Mouse (Mus musculus) limb, embryonic 14.5 days (tissue): Measurements from ENCODE around the gene Lnx2. TPM values are rescaled to one million over a fixed set of nuclear protein-coding genes. Genes with fewer than 3 reads are reported as not detected.

Source experiments
- ATAC-seq: fragments of 200-750 bp; cut with Nextera tagmentation; 2 replicates; pipeline ENCODE4 v1.8.0; 2017; ENCODE audit warnings: low read depth, moderate number of reproducible peaks, moderate TSS enrichment; ENCODE audit not compliant: low FRiP score
- DNase-seq: peaks from one replicate; pipeline ENCODE4 v3.0.0-alpha.2; 2015; ENCODE audit warnings: low spot score
- H3K27ac ChIP-seq: fragments of 300-500 bp; sonication (generic); replicated peaks from 2 replicates; pipeline ENCODE4 v1.5.1; 2014; ENCODE audit warnings: low read depth, mild to moderate bottlenecking, low read length, moderate library complexity, mixed read lengths
- H3K27me3 ChIP-seq: fragments of 300-500 bp; sonication (generic); 2 replicates; pipeline ENCODE4 v1.6.1; 2014; ENCODE audit warnings: low read length, mixed read lengths; ENCODE audit not compliant: control insufficient read depth, insufficient read depth
- H3K36me3 ChIP-seq: fragments of 300-500 bp; sonication (generic); 2 replicates; pipeline ENCODE4 v1.6.1; 2014; ENCODE audit warnings: mild to moderate bottlenecking, low read length, moderate library complexity, mixed read lengths; ENCODE audit not compliant: control insufficient read depth, insufficient read depth
- H3K4me1 ChIP-seq: fragments of 300-500 bp; sonication (generic); 2 replicates; pipeline ENCODE4 v1.6.1; 2014; ENCODE audit warnings: antibody characterized with exemption, low read length, mixed read lengths; ENCODE audit not compliant: control insufficient read depth, insufficient read depth
- H3K4me2 ChIP-seq: fragments of 300-500 bp; sonication (generic); replicated peaks from 2 replicates; pipeline ENCODE4 v1.6.1; 2014; ENCODE audit warnings: low read depth, mild to moderate bottlenecking, low read length, moderate library complexity; ENCODE audit not compliant: severe bottlenecking
- H3K4me3 ChIP-seq: fragments of 300-500 bp; sonication (generic); replicated peaks from 2 replicates; pipeline ENCODE4 v1.5.1; 2014; ENCODE audit warnings: low read length
- H3K9ac ChIP-seq: fragments of 300-500 bp; sonication (generic); 2 replicates; pipeline ENCODE4 v1.6.1; 2014; ENCODE audit warnings: mild to moderate bottlenecking, low read depth, low read length, moderate library complexity; ENCODE audit not compliant: severe bottlenecking
- H3K9me3 ChIP-seq: fragments of 300-500 bp; sonication (generic); 2 replicates; pipeline ENCODE4 v1.6.1; 2016; ENCODE audit warnings: low read length; ENCODE audit not compliant: control insufficient read depth
- POLR2A ChIP-seq: fragments of 200-500 bp; IDR thresholded peaks from 2 replicates; pipeline ENCODE4 v1.8.0; 2012; ENCODE audit warnings: inconsistent platforms, mild to moderate bottlenecking, moderate library complexity, borderline replicate concordance; ENCODE audit not compliant: insufficient read depth, insufficient read length; ENCODE audit errors: extremely low read depth
- WGBS: fragments of 180-500 bp; shearing (Covaris S2); extraction: QIAGEN DNeasy Blood & Tissue Kit; methylation state at CpG from one replicate; pipeline ENCODE4 v1.1.7; 2014; 5-methylcytosine and 5-hydroxymethylcytosine counted together
- polyA plus RNA-seq, 2 experiments: library from polyadenylated mRNA; depleted of rRNA in 1 of 2; stranded (reverse) in 1 of 2; unstranded in 1 of 2; fragments of >200 nt; fragmentation: Nextera tagmentation in 1 of 2; extraction: Ambion mirVana in 1 of 2; gene quantifications; 2 replicates each; pipeline versions ENCODE4 v1.2.1 to v1.2.3; 2012 to 2014

Gene Lnx2
- polyA plus RNA-seq, 2 experiments = 13.7 TPM

DNA sequence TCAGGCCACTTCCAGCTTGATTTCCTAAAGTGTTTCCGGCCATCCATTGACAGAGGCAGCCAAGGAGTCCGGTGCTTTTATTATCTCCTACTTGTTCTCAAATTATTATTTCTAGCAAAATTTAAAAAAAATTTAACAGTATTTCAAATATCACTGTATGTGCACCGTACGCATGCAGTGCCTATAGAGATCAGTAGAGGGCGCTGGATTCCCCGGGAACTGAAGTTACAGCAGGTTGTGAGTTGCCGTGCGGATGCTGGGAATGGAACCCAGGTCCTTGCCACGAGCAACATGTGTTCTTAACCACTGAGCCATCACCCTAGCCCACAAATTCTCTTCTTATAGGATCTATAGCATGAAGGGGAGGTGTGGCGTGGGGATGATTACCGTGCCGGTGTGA is 77.6 kb downstream of the Lnx2 start:
- Histone ChIP-seq H3K4me3 (no peak overlapping the region), H3K27me3 (no peaks in the 10 kb centered on the region), H3K27ac (no peak overlapping the region), H3K36me3 (no peaks in the 10 kb centered on the region), H3K9ac (no peak overlapping the region), H3K4me2 (no peak overlapping the region), H3K4me1 (no peaks in the 10 kb centered on the region), H3K9me3 (no peaks in the 10 kb centered on the region)
- WGBS = 94% methylated on average over 12 of the region's 12 CpGs
- ATAC-seq = no peak
- no peak for DNase-seq
- TF ChIP-seq POLR2A = no peak

DNA sequence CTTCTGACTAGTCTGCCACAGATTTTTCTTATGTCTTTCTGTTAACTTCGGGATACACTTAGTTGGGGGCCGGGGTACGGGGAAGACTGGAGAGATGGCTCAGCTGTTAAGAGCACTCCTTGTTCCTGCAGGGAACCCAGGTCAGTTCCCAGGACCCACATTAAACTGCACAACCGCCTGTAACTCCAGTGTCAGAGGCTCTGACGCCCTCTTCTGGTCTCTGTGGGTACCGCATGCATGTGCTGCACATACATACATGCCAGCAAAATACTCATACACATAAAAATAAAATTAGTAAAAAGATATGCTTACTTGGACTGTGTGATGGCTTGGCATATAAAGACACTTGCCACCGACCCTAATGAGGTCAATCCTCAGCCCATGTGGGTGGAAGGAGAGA is 79.6 kb downstream of the Lnx2 start:
- Histone ChIP-seq H3K4me3 (no peak overlapping the region), H3K9ac (no peak overlapping the region), H3K27ac (no peak overlapping the region), H3K4me1 (no peaks in the 10 kb centered on the region), H3K4me2 (no peak overlapping the region), H3K9me3 (no peaks in the 10 kb centered on the region), H3K27me3 (no peaks in the 10 kb centered on the region), H3K36me3 (no peaks in the 10 kb centered on the region)
- no peak for TF ChIP-seq POLR2A
- ATAC-seq = no peak
- 82% methylated on average over 7 of the region's 7 CpGs for WGBS
- no peak for DNase-seq

DNA sequence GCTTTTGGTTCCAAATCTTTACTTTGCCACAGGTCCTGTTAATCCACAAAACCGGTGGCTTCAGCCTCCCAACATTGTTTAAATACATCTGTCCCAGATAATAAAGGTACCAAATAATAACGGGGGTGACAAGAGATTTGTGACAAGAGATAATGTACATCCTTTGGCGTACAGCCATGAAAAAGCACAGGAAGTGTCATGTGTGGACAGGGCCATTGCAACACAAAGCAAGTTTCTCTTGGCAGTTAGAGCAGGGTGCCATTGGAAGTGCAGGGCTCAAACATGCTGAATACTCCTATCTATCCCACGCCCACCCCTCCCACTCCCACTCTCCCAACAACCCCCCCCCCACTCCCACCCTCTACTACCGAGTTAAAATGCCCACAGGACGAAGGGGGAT is 81.4 kb downstream of the Lnx2 start:
- DNase-seq = no peak

DNA sequence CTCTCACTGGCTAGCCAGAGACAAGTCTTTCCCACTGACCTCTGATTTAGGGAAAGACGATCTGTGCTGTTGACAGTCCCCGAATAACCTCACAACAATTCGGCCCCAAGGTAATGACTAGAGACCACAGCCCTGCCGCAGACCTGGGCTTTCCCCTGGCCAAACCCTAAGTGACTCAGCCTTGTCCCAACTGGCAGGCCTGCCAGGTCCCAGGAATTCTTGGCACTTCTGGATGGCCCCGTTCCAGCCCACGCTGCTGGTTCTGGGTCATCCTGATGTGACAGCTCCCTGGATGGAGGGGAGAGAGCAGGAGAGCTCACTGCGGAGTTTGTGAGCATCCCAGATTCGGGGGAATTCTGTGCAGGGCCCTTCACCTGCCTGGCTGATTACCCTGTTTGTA is 82.9 kb downstream of the Lnx2 start:
- DNase-seq (no peak), ATAC-seq (no peak)
- no peak for TF ChIP-seq POLR2A
- Histone ChIP-seq H3K4me2 (no peak overlapping the region), H3K4me1 (no peaks in the 10 kb centered on the region), H3K4me3 (no peak overlapping the region), H3K9me3 (no peaks in the 10 kb centered on the region), H3K27me3 (no peaks in the 10 kb centered on the region), H3K27ac (no peak overlapping the region), H3K36me3 (no peaks in the 10 kb centered on the region), H3K9ac (no peak overlapping the region)
- WGBS = 54% methylated on average over 8 of the region's 8 CpGs

More for the DNA sequence above, 81.4 kb downstream of the Lnx2 start:
- Histone ChIP-seq H3K36me3 (no peaks in the 10 kb centered on the region), H3K27ac (no peak overlapping the region), H3K9ac (no peak overlapping the region), H3K9me3 (no peaks in the 10 kb centered on the region), H3K4me1 (no peaks in the 10 kb centered on the region), H3K27me3 (no peaks in the 10 kb centered on the region), H3K4me2 (no peak overlapping the region), H3K4me3 (no peak overlapping the region)
- WGBS = 69% methylated on average over 6 of the region's 6 CpGs
- ATAC-seq = no peak
- no peak for TF ChIP-seq POLR2A

DNA sequence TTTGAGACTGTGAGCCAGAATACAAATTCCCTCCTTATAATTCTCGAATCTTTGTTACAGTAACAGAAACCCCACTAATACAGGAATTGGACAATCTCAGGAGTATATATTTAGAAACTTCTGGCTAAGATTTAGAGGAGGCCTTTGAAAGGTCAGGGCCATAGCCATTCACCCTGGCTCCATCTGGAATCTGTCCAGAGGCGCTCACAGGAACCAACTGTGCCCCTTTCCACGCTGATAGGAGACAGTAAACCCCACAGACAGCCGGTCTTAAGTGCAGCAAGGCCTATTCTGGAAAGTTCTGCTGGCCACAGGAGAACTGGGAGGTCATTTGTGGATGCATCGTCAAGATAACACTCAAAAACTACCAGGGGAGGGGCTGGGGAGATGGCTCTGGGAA is 87.3 kb downstream of the Lnx2 start:
- TF ChIP-seq POLR2A = no peak
- Histone ChIP-seq H3K4me3 (no peak overlapping the region), H3K4me1 (no peaks in the 10 kb centered on the region), H3K9ac (no peak overlapping the region), H3K36me3 (no peaks in the 10 kb centered on the region), H3K27me3 (no peaks in the 10 kb centered on the region; the same call in 1 of the 2 replicates), H3K9me3 (no peaks in the 10 kb centered on the region), H3K4me2 (no peak overlapping the region), H3K27ac (no peak overlapping the region)
- DNase-seq = no peak
- 69% methylated on average over 5 of the region's 5 CpGs for WGBS
- no peak for ATAC-seq

DNA sequence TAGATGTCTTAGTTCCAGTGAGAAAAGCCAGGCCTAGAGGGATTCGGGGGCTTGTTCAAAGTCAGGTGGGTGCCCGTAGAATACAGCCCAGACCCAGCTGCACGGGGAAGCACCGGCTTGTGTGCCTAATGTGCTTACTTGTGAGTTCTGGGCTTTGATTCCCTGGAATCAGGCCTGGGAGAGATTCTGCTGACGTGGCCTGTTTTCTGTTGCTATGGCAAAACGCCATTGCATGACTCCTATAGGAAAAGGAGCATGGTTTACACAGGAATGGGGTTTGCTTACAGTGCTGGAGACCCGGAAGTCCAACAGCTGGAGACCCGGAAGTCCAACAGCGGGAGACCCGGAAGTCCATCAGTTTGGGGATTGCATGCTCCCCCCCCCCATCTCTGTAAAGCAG is 88.8 kb downstream of the Lnx2 start:
- ATAC-seq (no peak), DNase-seq (no peak)
- H3K27me3 ChIP-seq = no peaks in the 10 kb centered on the region; the same call in 1 of the 2 replicates
- WGBS = 82% methylated on average over 10 of the region's 10 CpGs
- H3K4me2 ChIP-seq = no peak overlapping the region
- H3K36me3 ChIP-seq = no peaks in the 10 kb centered on the region
- H3K9me3 ChIP-seq = no peaks in the 10 kb centered on the region
- no peak overlapping the region for H3K4me3 ChIP-seq
- H3K4me1 ChIP-seq = no peaks in the 10 kb centered on the region
- no peak overlapping the region for H3K9ac ChIP-seq
- no peak overlapping the region for H3K27ac ChIP-seq
- no peak for TF ChIP-seq POLR2A
